Mouse (Mus musculus): Measurements from ENCODE around the gene Notch2. TPM values are rescaled to one million over a fixed set of nuclear protein-coding genes. Genes with fewer than 3 reads are reported as not detected.
A peak's percentile ranks its signal among the peaks of the same experiment; 100 is the strongest.

Gene Notch2
- polyA plus RNA-seq, 1 experiment from 2014 or later: 8.2 TPM

DNA sequence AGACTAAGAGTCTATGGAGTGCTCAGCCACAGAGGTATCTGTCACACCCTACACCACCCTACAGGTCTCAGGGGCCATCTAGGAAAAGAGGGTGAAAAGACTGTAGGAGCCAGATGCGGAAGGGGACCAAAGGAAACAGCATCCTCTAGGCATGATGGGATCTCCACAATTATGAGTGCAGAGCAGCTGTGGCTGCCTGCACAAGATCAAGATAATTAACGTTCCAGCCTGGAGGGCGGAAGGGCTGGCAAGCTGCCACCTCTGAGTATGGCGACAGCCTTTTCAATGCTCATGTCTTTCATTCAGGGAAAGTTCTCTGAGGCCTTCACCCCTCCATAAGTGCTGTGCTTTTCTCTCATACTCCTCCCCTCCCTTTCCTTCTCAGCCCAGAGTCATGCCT is 146.0 kb downstream of the Notch2 start:
- Histone ChIP-seq H3K27ac (ENCODE audit: low read depth, low read length) (no peak overlapping the region), H3K9me3 (ENCODE audit: control insufficient read depth, low read length) (no peaks in the 10 kb centered on the region), H3K9ac (replicated peaks; ENCODE audit: low read depth, low read length) (no peak overlapping the region), H3K4me1 (ENCODE audit: control insufficient read depth, insufficient read depth, low read length) (no peaks in the 10 kb centered on the region), H3K36me3 (ENCODE audit: control insufficient read depth, insufficient read depth, low read length) (no peaks in the 10 kb centered on the region), H3K4me2 (ENCODE audit: low read depth, low read length) (no peak overlapping the region), H3K4me3 (ENCODE audit: low read depth, low read length) (no peak overlapping the region), H3K27me3 (ENCODE audit: control insufficient read depth, insufficient read depth, low read length) (no peaks in the 10 kb centered on the region)
- ATAC-seq (ENCODE audit: low read depth): no peak; the same call in 1 of the 2 replicates
- WGBS: 35% methylated on average over 4 of the region's 4 CpGs

DNA sequence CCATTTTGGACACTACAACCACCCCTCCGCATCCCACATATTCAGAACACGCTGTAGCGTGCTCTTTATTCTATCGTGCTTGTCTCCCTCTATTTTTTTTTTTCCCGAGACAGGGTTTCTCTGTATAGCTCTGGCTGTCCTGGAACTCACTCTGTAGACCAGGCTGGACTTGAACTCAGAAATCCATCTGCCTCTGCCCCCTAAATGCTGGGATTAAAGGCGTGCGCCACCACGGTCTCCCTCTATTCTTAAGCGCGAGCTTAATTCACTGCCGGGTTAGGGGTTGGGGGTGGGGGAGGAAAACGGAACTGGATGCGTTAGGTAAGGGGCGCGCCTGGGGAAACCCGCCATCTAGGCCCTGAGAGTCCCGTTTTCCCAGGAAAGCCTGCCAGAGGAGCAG is 147.0 kb downstream of the Notch2 start, which contains the start of gene Adam30:
Adam30 (plus strand) TSS at position 301 of the 400 bp plus-strand sequence.
- WGBS: 89% methylated on average over 17 of the region's 17 CpGs
- no peak within 1 kb of the TSS for H3K27ac ChIP-seq (ENCODE audit: low read depth, low read length)
- no peak within 1 kb of the TSS for H3K9ac ChIP-seq (replicated peaks; ENCODE audit: low read depth, low read length)
- no peaks in the 10 kb centered on the region for H3K36me3 ChIP-seq (ENCODE audit: control insufficient read depth, insufficient read depth, low read length)
- no peaks in the 10 kb centered on the region for H3K4me1 ChIP-seq (ENCODE audit: control insufficient read depth, insufficient read depth, low read length)
- H3K27me3 ChIP-seq (ENCODE audit: control insufficient read depth, insufficient read depth, low read length): no peaks in the 10 kb centered on the region
- H3K4me2 ChIP-seq (ENCODE audit: low read depth, low read length): no peak within 1 kb of the TSS
- H3K9me3 ChIP-seq (ENCODE audit: control insufficient read depth, low read length): no peaks in the 10 kb centered on the region
- no peak for ATAC-seq (ENCODE audit: low read depth)
- no peak within 1 kb of the TSS for H3K4me3 ChIP-seq (ENCODE audit: low read depth, low read length)

GRCm38 (mm10) chr3:98178340-98178739 is 165.0 kb downstream of the Notch2 start:
- H3K27me3 ChIP-seq (ENCODE audit: control insufficient read depth, insufficient read depth, low read length): no peaks in the 10 kb centered on the region
- WGBS: 79% methylated on average over 4 of the region's 4 CpGs
- ATAC-seq (ENCODE audit: low read depth): no peak
- no peak overlapping the region for H3K4me2 ChIP-seq (ENCODE audit: low read depth, low read length)
- H3K36me3 ChIP-seq (ENCODE audit: control insufficient read depth, insufficient read depth, low read length): no peaks in the 10 kb centered on the region
- no peaks in the 10 kb centered on the region for H3K9me3 ChIP-seq (ENCODE audit: control insufficient read depth, low read length)
- H3K9ac ChIP-seq (replicated peaks; ENCODE audit: low read depth, low read length): no peak overlapping the region
- no peaks in the 10 kb centered on the region for H3K4me1 ChIP-seq (ENCODE audit: control insufficient read depth, insufficient read depth, low read length)
- no peak overlapping the region for H3K4me3 ChIP-seq (ENCODE audit: low read depth, low read length)
- no peak overlapping the region for H3K27ac ChIP-seq (ENCODE audit: low read depth, low read length)

DNA sequence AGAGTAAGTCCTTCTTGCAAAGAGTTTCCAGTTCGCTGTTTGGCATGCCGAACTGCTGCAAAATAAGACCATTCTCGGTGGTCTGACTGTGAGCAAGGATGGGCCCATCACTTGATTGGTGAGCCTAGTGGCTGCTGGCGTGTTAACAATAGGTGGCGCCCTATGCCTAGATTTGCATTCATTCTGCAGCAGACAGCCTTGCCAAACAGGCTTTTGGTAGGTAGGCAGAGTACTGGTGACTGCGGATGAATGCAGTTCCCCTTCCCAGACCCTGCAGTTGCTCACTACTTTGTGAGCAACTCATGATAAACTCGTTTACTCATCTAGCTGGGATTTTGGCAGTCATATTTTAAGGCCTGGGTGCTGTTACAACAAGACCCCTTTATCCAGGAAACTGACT is 167.5 kb downstream of the Notch2 start:
- no peaks in the 10 kb centered on the region for H3K27me3 ChIP-seq (ENCODE audit: control insufficient read depth, insufficient read depth, low read length)

GRCm38 (mm10) chr3:98185163-98185714 is 171.9 kb downstream of the Notch2 start:
- Histone ChIP-seq H3K27ac (ENCODE audit: low read depth, low read length) (no peak overlapping the region), H3K27me3 (ENCODE audit: control insufficient read depth, insufficient read depth, low read length) (no peaks in the 10 kb centered on the region), H3K4me1 (ENCODE audit: control insufficient read depth, insufficient read depth, low read length) (no peaks in the 10 kb centered on the region), H3K9ac (replicated peaks; ENCODE audit: low read depth, low read length) (no peak overlapping the region), H3K9me3 (ENCODE audit: control insufficient read depth, low read length) (no peaks in the 10 kb centered on the region), H3K4me2 (ENCODE audit: low read depth, low read length) (no peak overlapping the region), H3K36me3 (ENCODE audit: control insufficient read depth, insufficient read depth, low read length) (no peaks in the 10 kb centered on the region), H3K4me3 (ENCODE audit: low read depth, low read length) (no peak overlapping the region)
- ATAC-seq (ENCODE audit: low read depth): no peak
- WGBS: 63% methylated on average over 10 of the region's 10 CpGs

More for the DNA sequence above, 167.5 kb downstream of the Notch2 start:
- no peak overlapping the region for H3K4me3 ChIP-seq (ENCODE audit: low read depth, low read length)
- no peak overlapping the region for H3K4me2 ChIP-seq (ENCODE audit: low read depth, low read length)
- H3K36me3 ChIP-seq (ENCODE audit: control insufficient read depth, insufficient read depth, low read length): no peaks in the 10 kb centered on the region
- peak; percentile 61; the same call in 1 of the 2 replicates for ATAC-seq (ENCODE audit: low read depth)
- H3K9me3 ChIP-seq (ENCODE audit: control insufficient read depth, low read length): no peaks in the 10 kb centered on the region
- no peak overlapping the region for H3K27ac ChIP-seq (ENCODE audit: low read depth, low read length)
- H3K9ac ChIP-seq (replicated peaks; ENCODE audit: low read depth, low read length): no peak overlapping the region
- no peaks in the 10 kb centered on the region for H3K4me1 ChIP-seq (ENCODE audit: control insufficient read depth, insufficient read depth, low read length)
- WGBS: 26% methylated on average over 7 of the region's 7 CpGs

- 91% methylated on average over 3 of the region's 3 CpGs for WGBS
- Histone ChIP-seq H3K9me3 (ENCODE audit: control insufficient read depth, low read length) (no peaks in the 10 kb centered on the region), H3K4me1 (ENCODE audit: control insufficient read depth, insufficient read depth, low read length) (no peaks in the 10 kb centered on the region), H3K9ac (replicated peaks; ENCODE audit: low read depth, low read length) (no peak overlapping the region), H3K4me3 (ENCODE audit: low read depth, low read length) (no peak overlapping the region), H3K36me3 (ENCODE audit: control insufficient read depth, insufficient read depth, low read length) (no peaks in the 10 kb centered on the region), H3K27ac (ENCODE audit: low read depth, low read length) (no peak overlapping the region), H3K27me3 (ENCODE audit: control insufficient read depth, insufficient read depth, low read length) (no peaks in the 10 kb centered on the region), H3K4me2 (ENCODE audit: low read depth, low read length) (no peak overlapping the region)
- no peak for ATAC-seq (ENCODE audit: low read depth)
Observed at GRCm38 (mm10) chr3:98187777-98188176, 174.4 kb downstream of the Notch2 start.

DNA sequence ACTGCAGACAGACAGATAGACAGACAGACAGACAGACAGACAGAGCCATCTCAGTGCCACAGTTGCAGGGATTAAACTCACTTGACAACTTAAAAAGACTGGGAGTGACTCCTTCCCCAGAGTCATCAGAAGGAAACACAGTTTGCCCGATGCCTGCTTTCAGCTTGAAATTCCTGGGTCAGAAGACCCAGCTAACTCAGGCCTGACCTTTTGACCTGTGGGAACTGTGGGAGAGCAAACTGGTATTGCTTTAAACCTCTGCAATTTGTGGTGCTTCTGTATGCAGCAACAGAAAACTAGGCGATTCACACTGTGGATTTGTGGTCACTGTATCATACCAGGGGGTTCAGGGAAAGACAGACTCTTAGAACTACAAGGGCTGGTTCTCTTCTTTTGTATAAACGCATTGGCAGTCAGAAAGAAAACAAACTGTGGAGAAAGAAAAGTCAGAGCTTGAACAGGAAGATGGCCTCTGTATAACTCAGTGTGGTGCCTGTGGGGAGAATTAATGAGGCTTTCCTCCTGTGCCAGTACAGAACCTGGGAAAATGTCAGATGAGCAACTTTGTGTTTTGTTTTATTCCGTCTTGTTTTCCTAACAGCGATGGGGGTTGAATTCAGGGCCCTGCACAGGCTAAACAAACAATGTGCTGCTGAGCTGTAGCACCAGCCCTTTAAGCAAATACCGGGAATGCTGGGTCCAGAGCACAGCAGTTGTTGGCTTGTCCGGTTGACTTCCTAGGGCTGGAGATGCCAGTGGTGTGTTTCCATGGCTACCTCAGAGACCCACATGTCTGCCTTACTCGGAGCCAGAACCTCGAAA is 184.6 kb downstream of the Notch2 start:
- H3K36me3 ChIP-seq (ENCODE audit: control insufficient read depth, insufficient read depth, low read length): no peaks in the 10 kb centered on the region
- H3K4me1 ChIP-seq (ENCODE audit: control insufficient read depth, insufficient read depth, low read length): no peaks in the 10 kb centered on the region
- peak; percentile 72; the same call in 1 of the 2 replicates for ATAC-seq (ENCODE audit: low read depth)
- H3K9ac ChIP-seq (replicated peaks; ENCODE audit: low read depth, low read length): no peak overlapping the region
- no peaks in the 10 kb centered on the region for H3K27me3 ChIP-seq (ENCODE audit: control insufficient read depth, insufficient read depth, low read length)
- no peak overlapping the region for H3K4me3 ChIP-seq (ENCODE audit: low read depth, low read length)
- no peaks in the 10 kb centered on the region for H3K9me3 ChIP-seq (ENCODE audit: control insufficient read depth, low read length)
- WGBS: 12% methylated on average over 9 of the region's 9 CpGs
- no peak overlapping the region for H3K4me2 ChIP-seq (ENCODE audit: low read depth, low read length)
- no peak overlapping the region for H3K27ac ChIP-seq (ENCODE audit: low read depth, low read length)

DNA sequence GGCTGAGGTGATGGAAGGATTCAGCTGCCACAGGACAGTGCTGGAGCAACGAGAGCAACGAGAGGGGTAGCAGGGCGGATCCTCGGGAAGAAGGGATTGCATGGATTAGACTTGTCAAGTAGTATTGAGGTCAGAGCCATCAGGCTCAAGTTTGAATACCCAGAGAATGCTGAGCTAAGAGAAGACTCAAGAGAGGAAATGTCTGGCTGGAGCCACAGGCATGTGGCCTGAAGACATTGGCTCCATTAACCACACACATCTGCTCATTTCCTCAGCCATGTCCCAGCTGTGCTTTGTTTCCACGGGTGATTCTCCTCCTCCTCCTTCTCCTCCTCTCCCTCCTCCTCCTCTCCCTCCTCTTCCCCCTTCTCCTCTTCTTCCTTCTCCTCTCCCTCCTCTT is 186.4 kb downstream of the Notch2 start:
- Histone ChIP-seq H3K4me1 (ENCODE audit: control insufficient read depth, insufficient read depth, low read length) (no peaks in the 10 kb centered on the region), H3K9ac (replicated peaks; ENCODE audit: low read depth, low read length) (no peak overlapping the region), H3K27ac (ENCODE audit: low read depth, low read length) (no peak overlapping the region), H3K4me3 (ENCODE audit: low read depth, low read length) (no peak overlapping the region), H3K27me3 (ENCODE audit: control insufficient read depth, insufficient read depth, low read length) (no peaks in the 10 kb centered on the region), H3K36me3 (ENCODE audit: control insufficient read depth, insufficient read depth, low read length) (no peaks in the 10 kb centered on the region), H3K9me3 (ENCODE audit: control insufficient read depth, low read length) (no peaks in the 10 kb centered on the region), H3K4me2 (ENCODE audit: low read depth, low read length) (no peak overlapping the region)
- ATAC-seq (ENCODE audit: low read depth): no peak
- WGBS: 82% methylated on average over 5 of the region's 5 CpGs

Measured in neural tube, embryonic 14.5 days (tissue).